In the genomic region with DNA sequence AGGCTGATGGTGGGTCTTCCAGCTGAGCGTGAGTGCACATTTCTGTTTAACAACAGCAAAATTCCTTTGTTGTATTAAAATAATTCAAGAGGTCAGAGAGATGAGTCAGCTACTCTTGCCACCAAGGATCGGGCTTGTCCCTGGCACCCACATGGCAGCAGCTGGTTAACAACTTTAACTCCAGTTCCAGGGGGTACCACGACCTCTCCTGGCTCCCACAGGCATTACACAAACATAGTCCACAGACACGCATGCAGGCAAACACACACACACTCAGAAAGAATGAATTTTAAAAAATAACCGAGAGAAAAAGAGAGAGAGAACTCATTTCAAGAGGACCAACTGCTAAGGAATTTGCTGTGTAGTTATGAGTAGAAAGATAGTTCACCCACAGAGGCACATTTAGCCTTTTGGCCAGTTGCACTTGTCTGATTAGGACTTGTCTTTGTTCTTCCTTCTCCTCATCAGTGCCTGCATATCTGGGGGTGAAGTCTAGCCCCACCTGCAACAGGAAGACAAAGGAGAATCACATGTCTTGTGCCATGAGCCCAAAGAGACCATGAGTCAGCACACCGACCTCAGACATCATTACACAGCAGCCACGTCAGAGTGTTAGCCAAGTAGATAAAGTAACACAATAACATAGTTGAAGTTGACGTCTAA, we compare ENCODE assay signal across 11 mouse cellular contexts. TPM values are rescaled to one million over a fixed set of nuclear protein-coding genes. Genes with fewer than 3 reads are reported as not detected.
DNase-seq lines count a peak whose midpoint lies in the region; ATAC-seq and TF ChIP-seq lines count a peak whose summit lies in the region.
"Had no signal": no experiment of that assay in that cellular context is flagged by ENCODE, and none has a peak within 500 bp of the region (broad histone marks: within the 10 kb centered on the region; RNA-seq: fewer than 3 reads in every experiment).

No protein-coding gene starts in this region.

- no peak overlapping the region for H3K4me3 ChIP-seq in thymus, adult 2 months (ENCODE audit: control insufficient read depth, insufficient read depth, low read length)
- H3K4me3 ChIP-seq in intestine, embryonic 15.5 days (replicated peaks) = no peak overlapping the region
- H3K4me3 ChIP-seq in midbrain, postnatal 0 days (ENCODE audit: low read depth, low read length) = no peak overlapping the region

- TF ChIP-seq POLR2A in thymus, adult 2 months (IDR thresholded peaks at IDR 0.05; ENCODE audit: control insufficient read depth, extremely low read depth, insufficient read depth, low read length, poor library complexity) = no peak

- WGBS in thymus, adult 2 months = 79% methylated on average over 8 of the region's 8 CpGs
- 71% methylated on average over 8 of the region's 8 CpGs for WGBS in intestine, embryonic 15.5 days
- 74% methylated on average over 8 of the region's 8 CpGs for WGBS in midbrain, postnatal 0 days

- no peaks in the 10 kb centered on the region for H3K36me3 ChIP-seq in thymus, adult 2 months (ENCODE audit: control insufficient read depth, insufficient read depth, low read length)
- no peaks in the 10 kb centered on the region for H3K36me3 ChIP-seq in intestine, embryonic 15.5 days
- H3K36me3 ChIP-seq in midbrain, postnatal 0 days (ENCODE audit: insufficient read depth, low read length) = no peaks in the 10 kb centered on the region

- H3K4me2 ChIP-seq in intestine, embryonic 15.5 days (replicated peaks) = no peak overlapping the region
- no peak overlapping the region for H3K4me2 ChIP-seq in midbrain, postnatal 0 days (ENCODE audit: low read depth, low read length, poor library complexity, severe bottlenecking)

- H3K4me1 ChIP-seq in thymus, adult 2 months (replicated peaks; ENCODE audit: control insufficient read depth, insufficient read depth, low read length) = no peaks in the 10 kb centered on the region
- H3K4me1 ChIP-seq in intestine, embryonic 15.5 days (replicated peaks) = no peaks in the 10 kb centered on the region
- no peaks in the 10 kb centered on the region for H3K4me1 ChIP-seq in midbrain, postnatal 0 days (ENCODE audit: insufficient read depth, low read length)

- H3K9ac ChIP-seq in intestine, embryonic 15.5 days = no peak overlapping the region
- no peak overlapping the region for H3K9ac ChIP-seq in midbrain, postnatal 0 days (replicated peaks; ENCODE audit: low read length, poor library complexity, severe bottlenecking)

- peak; percentile 35 for DNase-seq in gastrocnemius, adult 18-20 months (ENCODE audit: low spot score)
- DNase-seq in gastrocnemius, postnatal 25 days = no peak
- DNase-seq in thymus, postnatal 4 days = peak; percentile 22
- DNase-seq in thymus, adult 2 months = no peak
- DNase-seq in left cerebral cortex, adult 8-10 months (ENCODE audit: low spot score in 2 of 2) = no peak
- DNase-seq in midbrain, postnatal 0 days (ENCODE audit: low spot score) = no peak
- no peak for DNase-seq in retina, embryonic 14.5 days (ENCODE audit: low spot score)
- DNase-seq: cerebellum, adult 18-20 months; heart, postnatal 4 days had no signal

- no peaks in the 10 kb centered on the region for H3K9me3 ChIP-seq in intestine, embryonic 15.5 days
- H3K9me3 ChIP-seq in midbrain, postnatal 0 days (ENCODE audit: low read length) = no peaks in the 10 kb centered on the region

- TF ChIP-seq CTCF in thymus, adult 2 months (IDR thresholded peaks at IDR 0.05; ENCODE audit: borderline replicate concordance, control insufficient read depth, extremely low read depth, insufficient read depth, low read length, poor library complexity) = no peak
- TF ChIP-seq CTCF in midbrain, postnatal 0 days (IDR thresholded peaks at IDR 0.05) = no peak

- no peak overlapping the region for H3K27ac ChIP-seq in thymus, adult 2 months (ENCODE audit: control insufficient read depth, insufficient read depth, low read length)
- H3K27ac ChIP-seq in intestine, embryonic 15.5 days = no peak overlapping the region
- no peak overlapping the region for H3K27ac ChIP-seq in midbrain, postnatal 0 days (ENCODE audit: low read depth, low read length)
- H3K27ac ChIP-seq: macrophage had no signal

- peak; percentile 59; the same call in 1 of the 2 replicates for ATAC-seq in intestine, embryonic 15.5 days
- no peak for ATAC-seq in midbrain, postnatal 0 days (ENCODE audit: low FRiP score)

- H3K27me3 ChIP-seq in thymus, adult 2 months (ENCODE audit: control insufficient read depth, insufficient read depth, low read length) = no peaks in the 10 kb centered on the region
- no peaks in the 10 kb centered on the region for H3K27me3 ChIP-seq in intestine, embryonic 15.5 days (replicated peaks)
- H3K27me3 ChIP-seq in midbrain, postnatal 0 days (ENCODE audit: insufficient read depth, low read length) = no peaks in the 10 kb centered on the region

RNA-seq across cellular contexts. Expression of gene Tatdn3, which starts 7.7 kb away (rescaled TPM):
- total RNA-seq in gastrocnemius, adult 18-20 months (2021) = 10 to 100 TPM; 12.3 to 13.5 TPM
- total RNA-seq in gastrocnemius, postnatal 25 days (2021) = 10 to 100 TPM; 11.8 to 12.3 TPM
- 4.6 and 5.2 TPM in 2 replicates for polyA plus RNA-seq in thymus, adult 2 months (2012; rRNA removed)
- polyA plus RNA-seq in intestine, embryonic 15.5 days (2015; fragmentation: Nextera tagmentation; extraction: Ambion mirVana) = 11.9 and 12.6 TPM in 2 replicates
- total RNA-seq in left cerebral cortex, adult 8-10 months (2022) = 10 to 100 TPM; 28.7 to 35.8 (median 31.9) TPM
- total RNA-seq in midbrain, postnatal 0 days (2014; rRNA removed) = 21.5 and 39.0 TPM in 2 replicates
- 12.8 and 14.7 TPM in 2 replicates for polyA plus RNA-seq in midbrain, postnatal 0 days (2015; fragmentation: Nextera tagmentation; extraction: Ambion mirVana)

RNA-seq across cellular contexts. Expression of gene Nsl1, which starts 7.8 kb away (rescaled TPM):
- under 1 TPM; 0.17 to 0.18 TPM for total RNA-seq in gastrocnemius, adult 18-20 months (2021)
- under 1 TPM; 0.26 to 0.56 TPM for total RNA-seq in gastrocnemius, postnatal 25 days (2021)
- 8.1 and 17.6 TPM in 2 replicates for polyA plus RNA-seq in thymus, adult 2 months (2012; rRNA removed)
- 17.0 and 18.8 TPM in 2 replicates for polyA plus RNA-seq in intestine, embryonic 15.5 days (2015; fragmentation: Nextera tagmentation; extraction: Ambion mirVana)
- 1 to 10 TPM in 1 of 4 experiments, under 1 TPM in 3; 0.37 to 1.3 (median 0.55) TPM for total RNA-seq in left cerebral cortex, adult 8-10 months (2022)
- 1.6 and 1.9 TPM in 2 replicates for total RNA-seq in midbrain, postnatal 0 days (2014; rRNA removed)
- 1.8 and 1.9 TPM in 2 replicates for polyA plus RNA-seq in midbrain, postnatal 0 days (2015; fragmentation: Nextera tagmentation; extraction: Ambion mirVana)

RNA-seq across cellular contexts. Expression of gene Spata45, which starts 18.6 kb away (rescaled TPM):
- total RNA-seq in gastrocnemius, adult 18-20 months (2021) = not detected
- total RNA-seq in gastrocnemius, postnatal 25 days (2021) = not detected
- polyA plus RNA-seq in thymus, adult 2 months (2012; rRNA removed) = not detected in 2 replicates
- polyA plus RNA-seq in intestine, embryonic 15.5 days (2015; fragmentation: Nextera tagmentation; extraction: Ambion mirVana) = not detected in 2 replicates
- total RNA-seq in left cerebral cortex, adult 8-10 months (2022) = not detected
- total RNA-seq in midbrain, postnatal 0 days (2014; rRNA removed) = not detected in 2 replicates
- not detected in 2 replicates for polyA plus RNA-seq in midbrain, postnatal 0 days (2015; fragmentation: Nextera tagmentation; extraction: Ambion mirVana)
- total RNA-seq: heart, postnatal 4 days had no signal
- polyA plus RNA-seq: macrophage had no signal

RNA-seq across cellular contexts. Expression of gene Flvcr1, which starts 29.0 kb away (rescaled TPM):
- total RNA-seq in gastrocnemius, adult 18-20 months (2021) = 10 to 100 TPM; 11.5 to 13.8 TPM
- total RNA-seq in gastrocnemius, postnatal 25 days (2021) = 10 to 100 TPM; 16.4 to 22.3 TPM
- 56.7 and 58.9 TPM in 2 replicates for polyA plus RNA-seq in thymus, adult 2 months (2012; rRNA removed)
- 9.8 and 10.7 TPM in 2 replicates for polyA plus RNA-seq in intestine, embryonic 15.5 days (2015; fragmentation: Nextera tagmentation; extraction: Ambion mirVana)
- 10 to 100 TPM; 12.5 to 15.3 (median 14.3) TPM for total RNA-seq in left cerebral cortex, adult 8-10 months (2022)
- total RNA-seq in midbrain, postnatal 0 days (2014; rRNA removed) = 32.3 and 36.9 TPM in 2 replicates
- 8.2 and 9.2 TPM in 2 replicates for polyA plus RNA-seq in midbrain, postnatal 0 days (2015; fragmentation: Nextera tagmentation; extraction: Ambion mirVana)

RNA-seq across cellular contexts. Expression of gene Batf3, which starts 42.6 kb away (rescaled TPM):
- not detected for total RNA-seq in gastrocnemius, adult 18-20 months (2021)
- under 1 TPM in 1 of 2 experiments, not detected in 1; 0.43 TPM for total RNA-seq in gastrocnemius, postnatal 25 days (2021)
- 12.6 and 18.4 TPM in 2 replicates for polyA plus RNA-seq in thymus, adult 2 months (2012; rRNA removed)
- 7.2 and 10.5 TPM in 2 replicates for polyA plus RNA-seq in intestine, embryonic 15.5 days (2015; fragmentation: Nextera tagmentation; extraction: Ambion mirVana)
- total RNA-seq in left cerebral cortex, adult 8-10 months (2022) = 1 to 10 TPM in 3 of 4 experiments, under 1 TPM in 1; 0.89 to 5.4 (median 3.9) TPM
- total RNA-seq in midbrain, postnatal 0 days (2014; rRNA removed) = 1.3 and 4.9 TPM in 2 replicates
- polyA plus RNA-seq in midbrain, postnatal 0 days (2015; fragmentation: Nextera tagmentation; extraction: Ambion mirVana) = 1.3 and 1.6 TPM in 2 replicates

Comparison
In these comparisons a context has a peak if more than half of its experiments do, and no peak if none do; other contexts are left out.
1. DNase-seq: peak in gastrocnemius, adult 18-20 months (single experiment) and thymus, postnatal 4 days (single experiment); none in gastrocnemius, postnatal 25 days (single experiment), thymus, adult 2 months (single experiment), left cerebral cortex, adult 8-10 months (0 of 2), midbrain, postnatal 0 days (single experiment) and retina, embryonic 14.5 days (single experiment).